Mouse (Mus musculus): ENCODE measurements at regions not wholly inside any gene's neighbourhood (a gene's known extent, or its start where the extent isn't known, plus 50 kb on each side); places are given as distances from the start of the nearest gene placed in this dataset.

DNA sequence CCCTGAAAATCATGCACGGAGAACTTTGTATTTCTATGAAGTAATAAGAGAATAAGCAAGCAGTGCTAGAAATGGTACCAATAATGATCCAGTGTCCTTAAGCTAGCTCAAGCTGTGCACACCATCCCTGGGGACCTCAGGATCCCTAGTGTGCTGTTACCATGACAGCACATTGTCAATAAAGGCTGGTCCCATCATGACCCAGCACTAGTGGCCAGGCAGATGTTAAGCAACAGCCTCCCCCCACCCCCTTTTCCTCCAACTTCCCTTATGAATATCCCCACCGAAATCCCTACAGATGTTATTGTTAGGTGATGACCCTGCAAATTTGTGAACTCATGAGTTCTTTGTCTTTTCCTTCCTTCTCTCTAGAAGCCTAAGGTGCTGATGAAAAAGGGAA lies 160.9 kb upstream of the Ednrb start:
- no peak for DNase-seq (ENCODE audit: low spot score)
- H3K4me3 ChIP-seq (ENCODE audit: low read depth, low read length), result no peak overlapping the region
- no peak overlapping the region for H3K27ac ChIP-seq (replicated peaks; ENCODE audit: low read depth, low read length)
- no peak overlapping the region for H3K9ac ChIP-seq (ENCODE audit: low read depth, low read length)
- 87% methylated on average over 2 of the region's 2 CpGs for WGBS
- H3K9me3 ChIP-seq (ENCODE audit: control insufficient read depth, low read length), result no peaks in the 10 kb centered on the region
- H3K27me3 ChIP-seq (replicated peaks; ENCODE audit: control insufficient read depth, insufficient read depth, low read length), result no peaks in the 10 kb centered on the region
- no peaks in the 10 kb centered on the region for H3K36me3 ChIP-seq (ENCODE audit: control insufficient read depth, insufficient read depth, low read length)
- H3K4me2 ChIP-seq (ENCODE audit: low read depth, low read length), result no peak overlapping the region
- H3K4me1 ChIP-seq (ENCODE audit: control insufficient read depth, insufficient read depth, low read length), result no peaks in the 10 kb centered on the region
- ATAC-seq (ENCODE audit: low read depth), result 0 out of 2 replicates have a peak, but pooled peaks have one; percentile 41

DNA sequence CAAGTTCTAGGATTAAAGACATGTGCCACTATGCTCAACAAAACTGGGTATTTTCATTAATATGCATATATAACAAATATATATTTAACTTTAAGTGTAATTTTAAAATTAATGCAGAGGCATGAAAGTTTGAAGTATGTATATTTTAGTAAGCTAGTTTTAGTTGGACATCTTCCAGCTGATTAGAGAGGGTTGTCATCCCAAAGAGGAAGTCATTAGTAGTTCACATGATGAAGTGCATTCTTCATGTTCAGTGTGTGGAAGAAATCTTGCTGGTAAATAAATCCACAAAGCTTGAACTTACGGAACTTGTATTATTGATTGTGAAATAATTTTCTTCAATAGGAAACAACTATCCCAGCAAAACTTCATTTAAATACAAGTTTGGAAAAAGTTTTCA lies 158.2 kb upstream of the Ednrb start:
- 68% methylated on average over 1 of the region's 1 CpGs for WGBS
- Histone ChIP-seq H3K27me3 (replicated peaks; ENCODE audit: control insufficient read depth, insufficient read depth, low read length) (no peaks in the 10 kb centered on the region), H3K9me3 (ENCODE audit: control insufficient read depth, low read length) (no peaks in the 10 kb centered on the region), H3K36me3 (ENCODE audit: control insufficient read depth, insufficient read depth, low read length) (no peaks in the 10 kb centered on the region), H3K27ac (replicated peaks; ENCODE audit: low read depth, low read length) (no peak overlapping the region), H3K9ac (ENCODE audit: low read depth, low read length) (no peak overlapping the region), H3K4me1 (ENCODE audit: control insufficient read depth, insufficient read depth, low read length) (no peaks in the 10 kb centered on the region), H3K4me2 (ENCODE audit: low read depth, low read length) (no peak overlapping the region), H3K4me3 (ENCODE audit: low read depth, low read length) (no peak overlapping the region)
- ATAC-seq (ENCODE audit: low read depth), result no peak
- DNase-seq (ENCODE audit: low spot score), result no peak

- 83% methylated on average over 3 of the region's 3 CpGs for WGBS
- H3K4me2 ChIP-seq (ENCODE audit: low read depth, low read length), result no peak overlapping the region
- no peak for ATAC-seq (ENCODE audit: low read depth)
- no peak for DNase-seq (ENCODE audit: low spot score)
- H3K9me3 ChIP-seq (ENCODE audit: control insufficient read depth, low read length), result no peaks in the 10 kb centered on the region
- no peaks in the 10 kb centered on the region for H3K27me3 ChIP-seq (replicated peaks; ENCODE audit: control insufficient read depth, insufficient read depth, low read length)
- no peaks in the 10 kb centered on the region for H3K4me1 ChIP-seq (ENCODE audit: control insufficient read depth, insufficient read depth, low read length)
- H3K4me3 ChIP-seq (ENCODE audit: low read depth, low read length), result no peak overlapping the region
- no peak overlapping the region for H3K9ac ChIP-seq (ENCODE audit: low read depth, low read length)
- no peak overlapping the region for H3K27ac ChIP-seq (replicated peaks; ENCODE audit: low read depth, low read length)
- H3K36me3 ChIP-seq (ENCODE audit: control insufficient read depth, insufficient read depth, low read length), result no peaks in the 10 kb centered on the region
These were observed 146.2 kb upstream of the Ednrb start for GRCm38 (mm10) chr14:103990418-103990817.

GRCm38 (mm10) chr14:103989949-103990348 lies 145.7 kb upstream of the Ednrb start:
- Histone ChIP-seq H3K27me3 (replicated peaks; ENCODE audit: control insufficient read depth, insufficient read depth, low read length) (no peaks in the 10 kb centered on the region), H3K36me3 (ENCODE audit: control insufficient read depth, insufficient read depth, low read length) (no peaks in the 10 kb centered on the region), H3K9ac (ENCODE audit: low read depth, low read length) (no peak overlapping the region), H3K9me3 (ENCODE audit: control insufficient read depth, low read length) (no peaks in the 10 kb centered on the region), H3K4me2 (ENCODE audit: low read depth, low read length) (no peak overlapping the region), H3K27ac (replicated peaks; ENCODE audit: low read depth, low read length) (no peak overlapping the region), H3K4me1 (ENCODE audit: control insufficient read depth, insufficient read depth, low read length) (no peaks in the 10 kb centered on the region), H3K4me3 (ENCODE audit: low read depth, low read length) (no peak overlapping the region)
- ATAC-seq (ENCODE audit: low read depth) (no peak), DNase-seq (ENCODE audit: low spot score) (no peak)
- WGBS, result 96% methylated on average over 1 of the region's 1 CpGs

GRCm38 (mm10) chr14:103987266-103987665 lies 143.1 kb upstream of the Ednrb start:
- DNase-seq (ENCODE audit: low spot score) (no peak), ATAC-seq (ENCODE audit: low read depth) (no peak)
- Histone ChIP-seq H3K27me3 (replicated peaks; ENCODE audit: control insufficient read depth, insufficient read depth, low read length) (no peaks in the 10 kb centered on the region), H3K4me2 (ENCODE audit: low read depth, low read length) (no peak overlapping the region), H3K27ac (replicated peaks; ENCODE audit: low read depth, low read length) (no peak overlapping the region), H3K9me3 (ENCODE audit: control insufficient read depth, low read length) (no peaks in the 10 kb centered on the region), H3K4me3 (ENCODE audit: low read depth, low read length) (no peak overlapping the region), H3K36me3 (ENCODE audit: control insufficient read depth, insufficient read depth, low read length) (no peaks in the 10 kb centered on the region), H3K9ac (ENCODE audit: low read depth, low read length) (no peak overlapping the region), H3K4me1 (ENCODE audit: control insufficient read depth, insufficient read depth, low read length) (no peaks in the 10 kb centered on the region)
- WGBS, result 80% methylated on average over 3 of the region's 3 CpGs

- Histone ChIP-seq H3K4me2 (ENCODE audit: low read depth, low read length) (no peak overlapping the region), H3K27ac (replicated peaks; ENCODE audit: low read depth, low read length) (no peak overlapping the region), H3K36me3 (ENCODE audit: control insufficient read depth, insufficient read depth, low read length) (no peaks in the 10 kb centered on the region), H3K4me1 (ENCODE audit: control insufficient read depth, insufficient read depth, low read length) (no peaks in the 10 kb centered on the region), H3K4me3 (ENCODE audit: low read depth, low read length) (no peak overlapping the region), H3K9ac (ENCODE audit: low read depth, low read length) (no peak overlapping the region), H3K27me3 (replicated peaks; ENCODE audit: control insufficient read depth, insufficient read depth, low read length) (no peaks in the 10 kb centered on the region), H3K9me3 (ENCODE audit: control insufficient read depth, low read length) (no peaks in the 10 kb centered on the region)
- ATAC-seq (ENCODE audit: low read depth) (no peak), DNase-seq (ENCODE audit: low spot score) (no peak)
- WGBS, result 93% methylated on average over 5 of the region's 5 CpGs
These were observed 140.1 kb upstream of the Ednrb start for GRCm38 (mm10) chr14:103984349-103984748.

- H3K27ac ChIP-seq (replicated peaks; ENCODE audit: low read depth, low read length), result no peak overlapping the region
- H3K4me1 ChIP-seq (ENCODE audit: control insufficient read depth, insufficient read depth, low read length), result no peaks in the 10 kb centered on the region
- ATAC-seq (ENCODE audit: low read depth) (no peak), DNase-seq (ENCODE audit: low spot score) (no peak)
- 88% methylated on average over 2 of the region's 2 CpGs for WGBS
- no peak overlapping the region for H3K9ac ChIP-seq (ENCODE audit: low read depth, low read length)
- H3K4me2 ChIP-seq (ENCODE audit: low read depth, low read length), result no peak overlapping the region
- no peaks in the 10 kb centered on the region for H3K36me3 ChIP-seq (ENCODE audit: control insufficient read depth, insufficient read depth, low read length)
- H3K4me3 ChIP-seq (ENCODE audit: low read depth, low read length), result no peak overlapping the region
- H3K27me3 ChIP-seq (replicated peaks; ENCODE audit: control insufficient read depth, insufficient read depth, low read length), result no peaks in the 10 kb centered on the region
- no peaks in the 10 kb centered on the region for H3K9me3 ChIP-seq (ENCODE audit: control insufficient read depth, low read length)
These were observed 134.6 kb upstream of the Ednrb start for GRCm38 (mm10) chr14:103978808-103979207.

GRCm38 (mm10) chr14:103977769-103978168 lies 133.6 kb upstream of the Ednrb start:
- 50% methylated on average over 2 of the region's 2 CpGs for WGBS
- H3K9me3 ChIP-seq (ENCODE audit: control insufficient read depth, low read length), result no peaks in the 10 kb centered on the region
- no peaks in the 10 kb centered on the region for H3K4me1 ChIP-seq (ENCODE audit: control insufficient read depth, insufficient read depth, low read length)
- no peaks in the 10 kb centered on the region for H3K27me3 ChIP-seq (replicated peaks; ENCODE audit: control insufficient read depth, insufficient read depth, low read length)
- H3K4me3 ChIP-seq (ENCODE audit: low read depth, low read length), result no peak overlapping the region
- H3K4me2 ChIP-seq (ENCODE audit: low read depth, low read length), result no peak overlapping the region
- DNase-seq (ENCODE audit: low spot score) (no peak), ATAC-seq (ENCODE audit: low read depth) (no peak)
- no peak overlapping the region for H3K27ac ChIP-seq (replicated peaks; ENCODE audit: low read depth, low read length)
- H3K36me3 ChIP-seq (ENCODE audit: control insufficient read depth, insufficient read depth, low read length), result no peaks in the 10 kb centered on the region
- no peak overlapping the region for H3K9ac ChIP-seq (ENCODE audit: low read depth, low read length)

DNA sequence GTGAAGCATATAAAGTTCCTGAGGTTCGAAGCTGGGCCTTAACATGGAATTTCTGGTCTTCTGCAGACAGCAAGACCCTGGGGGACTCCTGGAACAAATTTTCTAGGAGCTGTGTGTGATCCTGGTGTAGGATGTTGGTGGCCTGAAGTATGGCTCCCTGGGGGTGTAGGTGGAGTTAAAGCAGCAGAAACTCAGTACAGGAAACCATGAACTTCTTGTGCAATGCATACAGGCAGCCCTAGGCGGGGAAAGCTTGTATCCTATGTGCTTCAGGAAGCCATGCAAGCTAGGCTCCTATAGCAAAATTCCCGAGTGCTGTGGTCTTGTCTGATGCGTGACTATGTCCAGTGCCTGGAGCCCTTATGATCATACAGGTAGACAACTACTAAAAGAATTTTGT lies 129.8 kb upstream of the Ednrb start:
- H3K36me3 ChIP-seq (ENCODE audit: control insufficient read depth, insufficient read depth, low read length), result no peaks in the 10 kb centered on the region
- no peaks in the 10 kb centered on the region for H3K27me3 ChIP-seq (replicated peaks; ENCODE audit: control insufficient read depth, insufficient read depth, low read length)
- H3K4me3 ChIP-seq (ENCODE audit: low read depth, low read length), result no peak overlapping the region
- no peak overlapping the region for H3K27ac ChIP-seq (replicated peaks; ENCODE audit: low read depth, low read length)
- DNase-seq (ENCODE audit: low spot score) (no peak), ATAC-seq (ENCODE audit: low read depth) (no peak)
- no peaks in the 10 kb centered on the region for H3K4me1 ChIP-seq (ENCODE audit: control insufficient read depth, insufficient read depth, low read length)
- H3K4me2 ChIP-seq (ENCODE audit: low read depth, low read length), result no peak overlapping the region
- H3K9me3 ChIP-seq (ENCODE audit: control insufficient read depth, low read length), result no peaks in the 10 kb centered on the region
- no peak overlapping the region for H3K9ac ChIP-seq (ENCODE audit: low read depth, low read length)
- 74% methylated on average over 4 of the region's 4 CpGs for WGBS

All from embryonic facial prominence, embryonic 14.5 days (tissue).